Mouse (Mus musculus): ENCODE data around the gene Apol8. TPM values are rescaled to one million over a fixed set of nuclear protein-coding genes. Genes with fewer than 3 reads are reported as not detected.

The Apol8 gene
- total and polyA plus RNA-seq, 3 experiments, result 0.14 to 0.15 TPM; not detected in 1

DNA sequence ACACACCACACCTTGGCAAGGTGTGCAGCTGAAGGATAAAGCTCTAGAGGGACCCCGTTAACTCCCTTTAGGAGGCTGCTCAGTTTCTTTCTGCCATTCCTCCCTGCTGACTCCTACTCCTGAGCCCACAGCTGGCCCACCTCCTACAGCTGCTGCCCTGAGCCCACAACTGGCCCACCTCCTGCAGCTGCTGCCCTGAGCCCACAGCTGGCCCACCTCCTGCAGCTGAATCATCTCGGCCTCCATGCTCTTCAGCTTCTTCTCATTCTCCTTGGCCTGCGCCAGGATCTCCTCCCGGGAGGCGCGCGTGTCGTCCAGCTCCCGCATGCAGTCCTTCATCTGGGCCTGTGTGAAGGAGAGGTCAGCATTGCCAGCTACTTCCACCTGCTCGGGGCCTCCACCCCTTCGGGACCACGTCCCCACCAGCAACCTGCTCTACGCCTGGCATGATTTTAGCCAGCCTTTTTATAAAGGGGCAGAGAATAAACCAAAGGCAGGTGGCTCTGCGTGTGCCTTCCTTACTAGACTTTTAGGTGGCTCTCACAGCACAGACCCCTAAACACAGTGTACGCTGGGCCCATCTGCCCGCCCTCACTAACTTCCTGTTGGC lies 8.8 kb upstream of the Apol8 start:
- Histone ChIP-seq H3K36me3 (replicated peaks in 1 of 2; ENCODE audit: control insufficient read depth in 1 of 2, insufficient read depth in 1 of 2, low read length in 1 of 2) (peaks cover 98 to 99% of the 10 kb centered on the region in 2 experiments), H3K79me2 (replicated peaks; ENCODE audit: control insufficient read depth, extremely low read depth, insufficient read depth, poor library complexity, severe bottlenecking) (no peaks in the 10 kb centered on the region), H3K27me3 (replicated peaks) (no peaks in the 10 kb centered on the region), H3K4me3 (replicated peaks in 1 of 3; ENCODE audit: low read depth in 2 of 3, low read length in 2 of 3, poor library complexity in 1 of 3) (no peak overlapping the region), H3K4me2 (ENCODE audit: insufficient read depth, low read depth, poor library complexity, severe bottlenecking) (no peak overlapping the region), H3K9ac (ENCODE audit: insufficient read depth, low read depth) (no peak overlapping the region), H3K9me3 (replicated peaks; ENCODE audit: low read length) (no peaks in the 10 kb centered on the region), H3K27ac (ENCODE audit: insufficient read depth, low read depth) (no peak overlapping the region), H3K4me1 (ENCODE audit: control insufficient read depth in 1 of 2, insufficient read depth in 2 of 2) (no peaks in the 10 kb centered on the region)
- dilution Hi-C loops (cut with MboI; ENCODE audit: extremely low pct_ligation_motif_present, extremely low pct_unique_long_range_greater_than_20kb, low sequenced_read_pairs) (no loop called here), in situ Hi-C loops (cut with MboI; ENCODE audit: low pct_ligation_motif_present, low pct_unique_long_range_greater_than_20kb, low sequenced_read_pairs) (no loop called here)
- no peak for TF ChIP-seq CHD1 (IDR thresholded peaks at IDR 0.05; ENCODE audit: low read depth, low read length)
- DNase-seq (ENCODE audit: extremely low read depth), result no peak

GRCm38 (mm10) chr15:77764391-77765006 lies 7.7 kb upstream of the Apol8 start:
- H3K4me3 ChIP-seq (replicated peaks in 1 of 3; ENCODE audit: low read depth in 2 of 3, low read length in 2 of 3, poor library complexity in 1 of 3), result no peak overlapping the region
- in situ Hi-C loops (cut with MboI; ENCODE audit: low pct_ligation_motif_present, low pct_unique_long_range_greater_than_20kb, low sequenced_read_pairs) (no loop called here), dilution Hi-C loops (cut with MboI; ENCODE audit: extremely low pct_ligation_motif_present, extremely low pct_unique_long_range_greater_than_20kb, low sequenced_read_pairs) (no loop called here)
- peaks cover 94 to 98% of the 10 kb centered on the region in 2 experiments for H3K36me3 ChIP-seq (replicated peaks in 1 of 2; ENCODE audit: control insufficient read depth in 1 of 2, insufficient read depth in 1 of 2, low read length in 1 of 2)
- H3K9me3 ChIP-seq (replicated peaks; ENCODE audit: low read length), result no peaks in the 10 kb centered on the region
- H3K9ac ChIP-seq (ENCODE audit: insufficient read depth, low read depth), result no peak overlapping the region
- DNase-seq (ENCODE audit: extremely low read depth), result no peak
- TF ChIP-seq GABPA (IDR thresholded peaks at IDR 0.05; ENCODE audit: insufficient replicate concordance, low read depth, low read length) (no peak), IRF4 (IDR thresholded peaks at IDR 0.05; ENCODE audit: low read depth, low read length) (no peak), POLR2A (IDR thresholded peaks at IDR 0.05; ENCODE audit: low read depth, low read length) (no peak), KAT2A (IDR thresholded peaks at IDR 0.05; ENCODE audit: insufficient replicate concordance, low read length) (no peak)
- no peak overlapping the region for H3K4me2 ChIP-seq (ENCODE audit: insufficient read depth, low read depth, poor library complexity, severe bottlenecking)
- no peaks in the 10 kb centered on the region for H3K27me3 ChIP-seq (replicated peaks)
- no peaks in the 10 kb centered on the region for H3K79me2 ChIP-seq (replicated peaks; ENCODE audit: control insufficient read depth, extremely low read depth, insufficient read depth, poor library complexity, severe bottlenecking)
- no peak overlapping the region for H3K27ac ChIP-seq (ENCODE audit: insufficient read depth, low read depth)
- no peaks in the 10 kb centered on the region for H3K4me1 ChIP-seq (ENCODE audit: control insufficient read depth in 1 of 2, insufficient read depth in 2 of 2)

DNA sequence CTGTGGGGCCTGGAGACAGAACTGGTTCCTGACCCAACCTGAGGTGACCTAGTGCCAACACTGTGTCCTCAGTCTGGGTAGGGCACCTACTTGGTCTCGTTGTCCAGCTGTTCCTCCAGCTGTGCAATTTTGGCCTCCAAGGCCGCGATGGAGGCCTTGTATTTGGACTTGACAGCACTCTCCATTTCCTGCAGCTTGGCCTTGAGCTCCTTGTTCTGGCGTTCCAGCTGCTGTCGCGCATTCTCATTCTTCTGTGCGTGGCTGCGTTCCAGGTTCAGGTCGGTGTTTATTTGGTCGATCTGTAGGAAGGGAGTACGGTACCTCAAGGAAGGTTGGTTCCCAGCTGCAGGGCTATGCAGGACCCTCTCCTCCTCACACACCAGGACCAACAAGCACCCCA lies 6.9 kb upstream of the Apol8 start:
- no peak for TF ChIP-seq E2F4 (IDR thresholded peaks at IDR 0.05; ENCODE audit: insufficient replicate concordance, low read depth, low read length)
- no peak for TF ChIP-seq SMC3 (IDR thresholded peaks at IDR 0.05; ENCODE audit: low read depth, low read length)
- no peak for TF ChIP-seq CHD1 (IDR thresholded peaks at IDR 0.05; ENCODE audit: low read depth, low read length)
- no peak for TF ChIP-seq UBTF (IDR thresholded peaks at IDR 0.05; ENCODE audit: low read depth, low read length)
- no peak for TF ChIP-seq NELFE (IDR thresholded peaks at IDR 0.05; ENCODE audit: low read depth, low read length)
- TF ChIP-seq BHLHE40 (IDR thresholded peaks at IDR 0.05; ENCODE audit: low read depth, low read length), result no peak
- TF ChIP-seq TBP (conservative IDR thresholded peaks at IDR 0.05; ENCODE audit: low read depth, low read length), result no peak
- no peak for TF ChIP-seq POLR2AphosphoS2 (IDR thresholded peaks at IDR 0.05; ENCODE audit: low read depth, low read length)
- TF ChIP-seq GABPA (IDR thresholded peaks at IDR 0.05; ENCODE audit: insufficient replicate concordance, low read depth, low read length), result no peak
- no peak for TF ChIP-seq ZMIZ1 (IDR thresholded peaks at IDR 0.05; ENCODE audit: low read depth, low read length)
- no peak for TF ChIP-seq IRF4 (IDR thresholded peaks at IDR 0.05; ENCODE audit: low read depth, low read length)
- no peak for TF ChIP-seq JUN (IDR thresholded peaks at IDR 0.05; ENCODE audit: insufficient read depth, low read depth, low read length)
- TF ChIP-seq MAZ (IDR thresholded peaks at IDR 0.05; ENCODE audit: low read depth, low read length), result no peak
- TF ChIP-seq USF2 (conservative IDR thresholded peaks at IDR 0.05; ENCODE audit: low read depth, low read length), result no peak
- no peak for TF ChIP-seq TCF12 (IDR thresholded peaks at IDR 0.05; ENCODE audit: low read depth, low read length)
- Histone ChIP-seq H3K4me3 (replicated peaks in 1 of 3; ENCODE audit: low read depth in 2 of 3, low read length in 2 of 3, poor library complexity in 1 of 3) (no peak overlapping the region), H3K79me2 (replicated peaks; ENCODE audit: control insufficient read depth, extremely low read depth, insufficient read depth, poor library complexity, severe bottlenecking) (no peaks in the 10 kb centered on the region), H3K9ac (ENCODE audit: insufficient read depth, low read depth) (no peak overlapping the region), H3K36me3 (replicated peaks in 1 of 2; ENCODE audit: control insufficient read depth in 1 of 2, insufficient read depth in 1 of 2, low read length in 1 of 2) (peaks cover 86 to 94% of the 10 kb centered on the region in 2 experiments), H3K27ac (ENCODE audit: insufficient read depth, low read depth) (no peak overlapping the region), H3K27me3 (replicated peaks) (no peaks in the 10 kb centered on the region), H3K9me3 (replicated peaks; ENCODE audit: low read length) (no peaks in the 10 kb centered on the region), H3K4me2 (ENCODE audit: insufficient read depth, low read depth, poor library complexity, severe bottlenecking) (no peak overlapping the region), H3K4me1 (ENCODE audit: control insufficient read depth in 1 of 2, insufficient read depth in 2 of 2) (no peaks in the 10 kb centered on the region)
- dilution Hi-C loops (cut with MboI; ENCODE audit: extremely low pct_ligation_motif_present, extremely low pct_unique_long_range_greater_than_20kb, low sequenced_read_pairs), result no loop called here
- no peak for DNase-seq (ENCODE audit: extremely low read depth)
- in situ Hi-C loops (cut with MboI; ENCODE audit: low pct_ligation_motif_present, low pct_unique_long_range_greater_than_20kb, low sequenced_read_pairs), result no loop called here

Data from CH12.LX (cell line).